Mouse (Mus musculus): ENCODE measurements around the gene Zfp414. TPM values are rescaled to one million over a fixed set of nuclear protein-coding genes. Genes with fewer than 3 reads are reported as not detected.

Zfp414 gene
- polyA plus RNA-seq, 1 experiment from 2014 or later = 56.6 TPM

GRCm38 (mm10) chr17:33669681-33670080 is 40.8 kb downstream of the Zfp414 start:
- no peaks in the 10 kb centered on the region for H3K27me3 ChIP-seq
- H3K9ac ChIP-seq = no peak overlapping the region
- H3K4me1 ChIP-seq = 0 out of 2 replicates have a peak, but pooled peaks cover 2% of the 10 kb centered on the region
- 77% methylated on average over 3 of the region's 3 CpGs for WGBS
- no peak overlapping the region for H3K4me3 ChIP-seq (replicated peaks)
- H3K4me2 ChIP-seq = no peak overlapping the region
- no peak for ATAC-seq (replicated peaks; ENCODE audit: low FRiP score)
- H3K27ac ChIP-seq = no peak overlapping the region
- peaks cover 51% of the 10 kb centered on the region for H3K36me3 ChIP-seq
- H3K9me3 ChIP-seq (replicated peaks) = no peaks in the 10 kb centered on the region

- H3K4me1 ChIP-seq = peaks cover 9% of the 10 kb centered on the region; the same call in 1 of the 2 replicates
- 88% methylated on average over 1 of the region's 1 CpGs for WGBS
- no peak overlapping the region for H3K4me2 ChIP-seq
- no peak for ATAC-seq (replicated peaks; ENCODE audit: low FRiP score)
- peaks cover 47% of the 10 kb centered on the region for H3K36me3 ChIP-seq
- H3K27ac ChIP-seq = no peak overlapping the region
- H3K27me3 ChIP-seq = no peaks in the 10 kb centered on the region
- H3K9me3 ChIP-seq (replicated peaks) = no peaks in the 10 kb centered on the region
- no peak overlapping the region for H3K9ac ChIP-seq
- no peak overlapping the region for H3K4me3 ChIP-seq (replicated peaks)
These were observed 44.9 kb downstream of the Zfp414 start for GRCm38 (mm10) chr17:33673837-33674236.

GRCm38 (mm10) chr17:33675452-33675851 is 46.6 kb downstream of the Zfp414 start:
- no peak for ATAC-seq (replicated peaks; ENCODE audit: low FRiP score)

GRCm38 (mm10) chr17:33676086-33676485 is 47.2 kb downstream of the Zfp414 start:
- H3K27me3 ChIP-seq = no peaks in the 10 kb centered on the region
- H3K9ac ChIP-seq = no peak overlapping the region
- H3K4me3 ChIP-seq (replicated peaks) = no peak overlapping the region
- 84% methylated on average over 2 of the region's 2 CpGs for WGBS
- ATAC-seq (replicated peaks; ENCODE audit: low FRiP score) = no peak
- no peaks in the 10 kb centered on the region for H3K9me3 ChIP-seq (replicated peaks)
- H3K4me2 ChIP-seq = no peak overlapping the region
- peaks cover 41% of the 10 kb centered on the region for H3K36me3 ChIP-seq
- peaks cover 7% of the 10 kb centered on the region; the same call in 1 of the 2 replicates for H3K4me1 ChIP-seq
- no peak overlapping the region for H3K27ac ChIP-seq

More at GRCm38 (mm10) chr17:33675452-33675851, 46.6 kb downstream of the Zfp414 start:
- Histone ChIP-seq H3K9me3 (replicated peaks) (no peaks in the 10 kb centered on the region), H3K27me3 (no peaks in the 10 kb centered on the region), H3K4me3 (replicated peaks) (no peak overlapping the region), H3K9ac (no peak overlapping the region), H3K27ac (no peak overlapping the region), H3K36me3 (peaks cover 41% of the 10 kb centered on the region), H3K4me2 (no peak overlapping the region), H3K4me1 (peaks cover 7% of the 10 kb centered on the region; the same call in 1 of the 2 replicates)

- Histone ChIP-seq H3K27ac (no peak overlapping the region), H3K4me2 (no peak overlapping the region), H3K4me1 (peaks cover 29% of the 10 kb centered on the region), H3K4me3 (replicated peaks) (no peak overlapping the region), H3K9ac (no peak overlapping the region), H3K27me3 (no peaks in the 10 kb centered on the region), H3K36me3 (peaks cover 39% of the 10 kb centered on the region), H3K9me3 (replicated peaks) (no peaks in the 10 kb centered on the region)
- no peak for ATAC-seq (replicated peaks; ENCODE audit: low FRiP score)
These were observed 49.9 kb downstream of the Zfp414 start for GRCm38 (mm10) chr17:33678771-33679170.

Other genes starting within 250 kb of the Zfp414 start
- 17.4 and 18.5 TPM in 2 replicates for gene Zfp101, start 234.4 kb upstream of the Zfp414 start, polyA plus RNA-seq (2015; fragmentation: Nextera tagmentation; extraction: Ambion mirVana)
- not detected in 2 replicates for gene Actl9, start 196.2 kb upstream of the Zfp414 start, polyA plus RNA-seq (2015; fragmentation: Nextera tagmentation; extraction: Ambion mirVana)
- gene Adamts10, start 104.9 kb upstream of the Zfp414 start, polyA plus RNA-seq (2015; fragmentation: Nextera tagmentation; extraction: Ambion mirVana) = 53.0 and 66.0 TPM in 2 replicates
- 2.7 and 3.5 TPM in 2 replicates for gene Myo1f, start 73.4 kb upstream of the Zfp414 start, polyA plus RNA-seq (2015; fragmentation: Nextera tagmentation; extraction: Ambion mirVana)
- 0.80 TPM in 1 of 2 replicates, not detected in the other for gene Pram1, start 9.0 kb downstream of the Zfp414 start, polyA plus RNA-seq (2015; fragmentation: Nextera tagmentation; extraction: Ambion mirVana)
- gene Hnrnpm, start 57.8 kb downstream of the Zfp414 start, polyA plus RNA-seq (2015; fragmentation: Nextera tagmentation; extraction: Ambion mirVana) = 369 and 383 TPM in 2 replicates
- 50.9 and 57.5 TPM in 2 replicates for gene March2, start 89.6 kb downstream of the Zfp414 start, polyA plus RNA-seq (2015; fragmentation: Nextera tagmentation; extraction: Ambion mirVana)
- 275 and 342 TPM in 2 replicates for gene Rab11b, start 131.4 kb downstream of the Zfp414 start, polyA plus RNA-seq (2015; fragmentation: Nextera tagmentation; extraction: Ambion mirVana)
- gene Angptl4, start 152.7 kb downstream of the Zfp414 start, polyA plus RNA-seq (2015; fragmentation: Nextera tagmentation; extraction: Ambion mirVana) = 21.5 and 27.9 TPM in 2 replicates
- gene Kank3, start 181.4 kb downstream of the Zfp414 start, polyA plus RNA-seq (2015; fragmentation: Nextera tagmentation; extraction: Ambion mirVana) = 46.5 and 53.4 TPM in 2 replicates
- 1,038 and 1,163 TPM in 2 replicates for gene Rps28, start 195.5 kb downstream of the Zfp414 start, polyA plus RNA-seq (2015; fragmentation: Nextera tagmentation; extraction: Ambion mirVana)
- gene Ndufa7, start 195.5 kb downstream of the Zfp414 start, polyA plus RNA-seq (2015; fragmentation: Nextera tagmentation; extraction: Ambion mirVana) = 490 and 495 TPM in 2 replicates
- 97.9 and 102 TPM in 2 replicates for gene Cd320, start 214.0 kb downstream of the Zfp414 start, polyA plus RNA-seq (2015; fragmentation: Nextera tagmentation; extraction: Ambion mirVana)
- gene Gm7029, start 244.7 kb downstream of the Zfp414 start, polyA plus RNA-seq (2015; fragmentation: Nextera tagmentation; extraction: Ambion mirVana) = not detected in 2 replicates